Mouse (Mus musculus) spleen, adult 18-20 months (tissue): Measurements from ENCODE around the gene Gmpr2.

Experiments
- DNase-seq, 2 experiments: peaks; one replicate each; pipeline ENCODE4 v3.0.0; 2022; ENCODE audit warnings: mixed read lengths in 2 of 2

Gene Gmpr2

GRCm38 (mm10) chr14:55671833-55672740, at the start of gene Gmpr2, which contains the start of gene Nedd8:
Gmpr2 (plus strand) TSS chr14:55671941.
Nedd8 (minus strand) TSS chr14:55672124.
- peak; percentile 81 to 82 for DNase-seq

GRCm38 (mm10) chr14:55628077-55628827, 43.5 kb upstream of the Gmpr2 start:
- DNase-seq = no peak

- DNase-seq = peak; percentile 50 to 76
Measured at GRCm38 (mm10) chr14:55629312-55629711, 42.4 kb upstream of the Gmpr2 start.

GRCm38 (mm10) chr14:55634874-55635522, 36.7 kb upstream of the Gmpr2 start:
- DNase-seq = no peak

GRCm38 (mm10) chr14:55635523-55636007, 36.2 kb upstream of the Gmpr2 start, which contains the start of gene Ipo4:
Ipo4 (minus strand) TSS chr14:55635957.
- DNase-seq = peak; percentile 69

GRCm38 (mm10) chr14:55637795-55638194, 33.9 kb upstream of the Gmpr2 start, which contains the start of gene Gm49378:
Gm49378 (minus strand) TSS chr14:55637895.
- no peak for DNase-seq

GRCm38 (mm10) chr14:55640816-55641215, 30.9 kb upstream of the Gmpr2 start:
- no peak for DNase-seq

- no peak for DNase-seq
Measured at GRCm38 (mm10) chr14:55641291-55641690, 30.4 kb upstream of the Gmpr2 start.

- no peak for DNase-seq
Measured at GRCm38 (mm10) chr14:55642679-55643059, 29.1 kb upstream of the Gmpr2 start.

- DNase-seq = peak; percentile 75 to 87
Measured at GRCm38 (mm10) chr14:55643060-55643907, 28.5 kb upstream of the Gmpr2 start, which contains the start of gene Tm9sf1. Tm9sf1 (minus strand) TSS chr14:55643806.

GRCm38 (mm10) chr14:55644261-55644888, 27.4 kb upstream of the Gmpr2 start:
- DNase-seq = no peak

GRCm38 (mm10) chr14:55649884-55650283, 21.9 kb upstream of the Gmpr2 start, which contains the start of gene Tssk4:
Tssk4 (plus strand) TSS chr14:55650184.
- DNase-seq = no peak

- no peak for DNase-seq
Measured at GRCm38 (mm10) chr14:55651528-55651927, 20.2 kb upstream of the Gmpr2 start.

GRCm38 (mm10) chr14:55656935-55657334, 14.8 kb upstream of the Gmpr2 start:
- DNase-seq = no peak

- DNase-seq = no peak
Measured at GRCm38 (mm10) chr14:55658011-55658410, 13.7 kb upstream of the Gmpr2 start.

- DNase-seq = peak; percentile 56 to 68
Measured at GRCm38 (mm10) chr14:55659960-55660573, 11.7 kb upstream of the Gmpr2 start, which contains the start of gene Mdp1. Mdp1 (minus strand) TSS chr14:55660508.

- no peak for DNase-seq
Measured at GRCm38 (mm10) chr14:55660636-55661035, 11.1 kb upstream of the Gmpr2 start.

GRCm38 (mm10) chr14:55671486-55671832, 282 bp upstream of the Gmpr2 start:
- no peak for DNase-seq

GRCm38 (mm10) chr14:55672741-55673060, 960 bp downstream of the Gmpr2 start:
- DNase-seq = no peak

GRCm38 (mm10) chr14:55677615-55678014, 5.9 kb downstream of the Gmpr2 start:
- no peak for DNase-seq
